In genomic region chr2:131814327-131814726, GRCm38 (mm10) we compare ENCODE assay signal across 27 mouse cellular contexts. TPM values are rescaled to one million over a fixed set of nuclear protein-coding genes. Genes with fewer than 3 reads are reported as not detected.
DNase-seq lines count a peak whose midpoint lies in the region; ATAC-seq and TF ChIP-seq lines count a peak whose summit lies in the region.
"Had no signal": no experiment of that assay in that cellular context is flagged by ENCODE, and none has a peak within 500 bp of the region (broad histone marks: within the 10 kb centered on the region; RNA-seq: fewer than 3 reads in every experiment).

No protein-coding gene starts in this region.

- WGBS in midbrain, embryonic 11.5 days: 81% methylated on average over 10 of the region's 10 CpGs
- WGBS in midbrain, embryonic 16.5 days: 79% methylated on average over 10 of the region's 10 CpGs

- TF ChIP-seq CTCF in layer of hippocampus, adult 2 months (conservative IDR thresholded peaks at IDR 0.05): no peak

- no peaks in the 10 kb centered on the region for H3K27me3 ChIP-seq in midbrain, embryonic 11.5 days (ENCODE audit: control insufficient read depth, insufficient read depth, low read length)
- H3K27me3 ChIP-seq in midbrain, embryonic 16.5 days (ENCODE audit: control insufficient read depth, insufficient read depth, low read depth, low read length): no peaks in the 10 kb centered on the region
- H3K27me3 ChIP-seq: Patski had no signal

- 0 out of 2 replicates have a peak overlapping the region, but pooled peaks have one; percentile 2 for H3K27ac ChIP-seq in layer of hippocampus, adult 2 months
- H3K27ac ChIP-seq in midbrain, embryonic 11.5 days (ENCODE audit: low read depth, low read length): no peak overlapping the region
- no peak overlapping the region for H3K27ac ChIP-seq in midbrain, embryonic 16.5 days (ENCODE audit: low read length)
- H3K27ac ChIP-seq: embryonic facial prominence, embryonic 10.5 days; embryonic facial prominence, embryonic 12.5 days; forebrain, embryonic 13.5 days; forebrain, embryonic 15.5 days had no signal

- H3K4me3 ChIP-seq in layer of hippocampus, adult 2 months: no peak overlapping the region
- no peak overlapping the region for H3K4me3 ChIP-seq in midbrain, embryonic 11.5 days (ENCODE audit: low read depth, low read length)
- no peak overlapping the region for H3K4me3 ChIP-seq in midbrain, embryonic 16.5 days (ENCODE audit: low read depth, low read length)
- H3K4me3 ChIP-seq: embryonic facial prominence, embryonic 10.5 days; embryonic facial prominence, embryonic 12.5 days; forebrain, embryonic 13.5 days; forebrain, embryonic 15.5 days had no signal

- no peak overlapping the region for H3K4me2 ChIP-seq in midbrain, embryonic 11.5 days
- no peak overlapping the region for H3K4me2 ChIP-seq in midbrain, embryonic 16.5 days (ENCODE audit: low read length)
- H3K4me2 ChIP-seq: embryonic facial prominence, embryonic 12.5 days; forebrain, embryonic 13.5 days; forebrain, embryonic 15.5 days had no signal

- ATAC-seq in midbrain, embryonic 11.5 days (ENCODE audit: low FRiP score): no peak
- no peak for ATAC-seq in midbrain, embryonic 16.5 days
- ATAC-seq: activated CD4-positive, CD25-positive, alpha-beta regulatory T cell, adult 4 months; CD4-positive, CD25-positive, alpha-beta regulatory T cell, adult 4 months; forebrain, embryonic 13.5 days; forebrain, embryonic 15.5 days; Patski had no signal

- H3K4me1 ChIP-seq in midbrain, embryonic 11.5 days (ENCODE audit: control insufficient read depth, insufficient read depth, low read length): no peaks in the 10 kb centered on the region
- H3K4me1 ChIP-seq in midbrain, embryonic 16.5 days (ENCODE audit: control insufficient read depth, insufficient read depth, low read length): no peaks in the 10 kb centered on the region
- H3K4me1 ChIP-seq: embryonic facial prominence, embryonic 10.5 days; embryonic facial prominence, embryonic 12.5 days; forebrain, embryonic 13.5 days had no signal

- H3K36me3 ChIP-seq in midbrain, embryonic 11.5 days (ENCODE audit: control insufficient read depth, insufficient read depth, low read length): no peaks in the 10 kb centered on the region
- H3K36me3 ChIP-seq in midbrain, embryonic 16.5 days (ENCODE audit: control insufficient read depth, insufficient read depth, low read length): no peaks in the 10 kb centered on the region
- H3K36me3 ChIP-seq: embryonic facial prominence, embryonic 10.5 days; embryonic facial prominence, embryonic 12.5 days; forebrain, embryonic 15.5 days; G1E had no signal

- H3K9me3 ChIP-seq in midbrain, embryonic 11.5 days (ENCODE audit: control insufficient read depth, low read length): no peaks in the 10 kb centered on the region
- no peaks in the 10 kb centered on the region for H3K9me3 ChIP-seq in midbrain, embryonic 16.5 days (replicated peaks; ENCODE audit: control insufficient read depth, low read length, poor library complexity, severe bottlenecking)
- H3K9me3 ChIP-seq: embryonic facial prominence, embryonic 10.5 days; embryonic facial prominence, embryonic 12.5 days; forebrain, embryonic 13.5 days; forebrain, embryonic 15.5 days; G1E had no signal

- H3K9ac ChIP-seq in midbrain, embryonic 11.5 days (ENCODE audit: low read length): no peak overlapping the region
- H3K9ac ChIP-seq in midbrain, embryonic 16.5 days (ENCODE audit: low read depth, low read length): no peak overlapping the region
- H3K9ac ChIP-seq: embryonic facial prominence, embryonic 12.5 days; forebrain, embryonic 13.5 days; forebrain, embryonic 15.5 days had no signal

- peak; percentile 63 for DNase-seq in heart, adult 11 months
- DNase-seq in heart, postnatal 25 days (ENCODE audit: low spot score): no peak
- no peak for DNase-seq in layer of hippocampus, adult 2 months (ENCODE audit: low spot score in 2 of 2)
- no peak for DNase-seq in layer of hippocampus, adult 9-10 months (ENCODE audit: low spot score)
- peak; percentile 59 for DNase-seq in midbrain, embryonic 11.5 days (ENCODE audit: low spot score, missing footprints)
- DNase-seq: adrenal gland, adult 8-10 months; adrenal gland, postnatal 14 days; adrenal gland, postnatal 36 days; B cell, adult 2 months; cerebellum, adult 11-12 months; cerebellum, adult 2 months; cerebellum, adult 9-10 months; cerebellum, postnatal 10 days; cerebellum, postnatal 25 days had no signal

- intact Hi-C loops in heart, postnatal 25 days (cut with DNase I): loop anchor here (5.0 to 10.0 kb wide), 3 partner anchors 252 to 428 kb away; partner anchors contain the start of gene Adra1d

RNA-seq across cellular contexts. Expression of gene Erv3, which starts 45.2 kb away (rescaled TPM):
- total RNA-seq in heart, postnatal 25 days (2021): not detected
- total RNA-seq in layer of hippocampus, adult 2 months (2021): under 1 TPM in 1 of 2 experiments, not detected in 1; 0.12 TPM
- not detected in 2 replicates for polyA plus RNA-seq in midbrain, embryonic 11.5 days (2014; fragmentation: Nextera tagmentation; extraction: Ambion mirVana)
- polyA plus RNA-seq in midbrain, embryonic 16.5 days (2015; fragmentation: Nextera tagmentation; extraction: Ambion mirVana): 0.06 TPM in 1 of 2 replicates, not detected in the other
- total RNA-seq: adrenal gland, adult 18-20 months; adrenal gland, adult 8-10 months; adrenal gland, postnatal 14 days; adrenal gland, postnatal 36 days; CH12.LX had no signal
- polyA plus RNA-seq: activated CD4-positive, CD25-positive, alpha-beta regulatory T cell, adult 4 months; CD4-positive, CD25-positive, alpha-beta regulatory T cell, adult 4 months; embryonic facial prominence, embryonic 10.5 days; embryonic facial prominence, embryonic 12.5 days; embryonic facial prominence, embryonic 14.5 days; forebrain, embryonic 11.5 days; forebrain, embryonic 13.5 days; forebrain, embryonic 15.5 days; Patski had no signal

Comparison
In these comparisons a context has a peak if more than half of its experiments do, and no peak if none do; other contexts are left out.
1. DNase-seq: peak in heart, adult 11 months (single experiment) and midbrain, embryonic 11.5 days (single experiment); none in heart, postnatal 25 days (single experiment), layer of hippocampus, adult 2 months (0 of 2) and layer of hippocampus, adult 9-10 months (single experiment).